Mouse (Mus musculus) left cerebral cortex, postnatal 25 days (tissue): Measurements from ENCODE around the gene Fam213b. TPM values are rescaled to one million over a fixed set of nuclear protein-coding genes. Genes with fewer than 3 reads are reported as not detected.

ENCODE experiments used
- DNase-seq, 2 experiments: peaks; one replicate each; pipeline ENCODE4 v3.0.0; 2022; ENCODE audit warnings: low spot score in 2 of 2, mixed read lengths in 1 of 2
- intact Hi-C: fragments of 180-260 bp; cut with DNase I; formaldehyde crosslinking; loops from one replicate; pipeline ENCODE4 v1.15.1; 2025
- total RNA-seq, 2 experiments: library from RNA; stranded (reverse); gene quantifications; 2 replicates each; pipeline ENCODE4 v1.2.3; 2021

Gene Fam213b
- total RNA-seq, result 10 to 100 TPM; 47.5 to 51.4 TPM

GRCm38 (mm10) chr4:154898506-154899446 lies at the start of gene Fam213b:
Gene Fam213b (minus strand): TSS chr4:154899135.
- intact Hi-C loops, result no loop called here
- DNase-seq, result peak; percentile 73 to 90

- DNase-seq, result peak; percentile 40 to 55
- intact Hi-C loops, result no loop called here
Observed at GRCm38 (mm10) chr4:154948066-154948939, 49.4 kb upstream of the Fam213b start.

GRCm38 (mm10) chr4:154946319-154946718 lies 47.4 kb upstream of the Fam213b start:
- intact Hi-C loops, result no loop called here
- peak in 1 of 2 experiments; percentile 71 for DNase-seq

GRCm38 (mm10) chr4:154944121-154944590 lies 45.2 kb upstream of the Fam213b start:
- intact Hi-C loops, result loop anchor here (1.0 to 5.0 kb wide), 3 partner anchors 20 to 66 kb away; partner anchors contain the start of gene Pank4
- peak; percentile 80 to 91 for DNase-seq

- intact Hi-C loops, result loop anchor here (1.0 to 5.0 kb wide), 3 partner anchors 21 to 65 kb away; partner anchors contain the start of gene Pank4
- no peak for DNase-seq
Observed at GRCm38 (mm10) chr4:154943323-154944039, 44.5 kb upstream of the Fam213b start.

GRCm38 (mm10) chr4:154942632-154943322 lies 43.8 kb upstream of the Fam213b start:
- intact Hi-C loops, result loop anchor here (5.0 kb wide), 1 partner anchor 35 kb away; no protein-coding TSS in a partner anchor
- DNase-seq, result no peak

- intact Hi-C loops, result loop anchor here (5.0 kb wide), 1 partner anchor 35 kb away; no protein-coding TSS in a partner anchor
- DNase-seq, result no peak
Observed at GRCm38 (mm10) chr4:154941831-154942230, 42.9 kb upstream of the Fam213b start.

GRCm38 (mm10) chr4:154940156-154940555 lies 41.2 kb upstream of the Fam213b start:
- intact Hi-C loops, result loop anchor here (5.0 kb wide), 1 partner anchor 33 kb away; no protein-coding TSS in a partner anchor
- no peak for DNase-seq

- intact Hi-C loops, result no loop called here
- DNase-seq, result no peak
Observed at GRCm38 (mm10) chr4:154937746-154938145, 38.8 kb upstream of the Fam213b start.

GRCm38 (mm10) chr4:154936542-154937255 lies 37.8 kb upstream of the Fam213b start:
- DNase-seq, result no peak
- intact Hi-C loops, result no loop called here

- DNase-seq, result no peak
- intact Hi-C loops, result no loop called here
Observed at GRCm38 (mm10) chr4:154935788-154936187, 36.9 kb upstream of the Fam213b start.

- DNase-seq, result no peak
- intact Hi-C loops, result no loop called here
Observed at GRCm38 (mm10) chr4:154934800-154935199, 35.9 kb upstream of the Fam213b start.

GRCm38 (mm10) chr4:154933306-154933907 lies 34.5 kb upstream of the Fam213b start:
- intact Hi-C loops, result no loop called here
- no peak for DNase-seq

- intact Hi-C loops, result no loop called here
- DNase-seq, result no peak
Observed at GRCm38 (mm10) chr4:154929088-154929660, 30.2 kb upstream of the Fam213b start.

- intact Hi-C loops, result no loop called here
- no peak for DNase-seq
Observed at GRCm38 (mm10) chr4:154928395-154929087, 29.6 kb upstream of the Fam213b start, which contains the start of gene Tnfrsf14. Gene Tnfrsf14 (minus strand): TSS chr4:154928563.

- DNase-seq, result no peak
Observed at GRCm38 (mm10) chr4:154927899-154928337, 29.0 kb upstream of the Fam213b start.

More at GRCm38 (mm10) chr4:154927899-154928337, 29.0 kb upstream of the Fam213b start:
- intact Hi-C loops, result no loop called here
